Mouse (Mus musculus) cerebellum, adult 2 months (tissue): ENCODE data around the gene Tmem104. TPM values are rescaled to one million over a fixed set of nuclear protein-coding genes. Genes with fewer than 3 reads are reported as not detected.

ENCODE experiments used
- DNase-seq, 2 experiments: peaks; one replicate each; pipeline ENCODE4 v3.0.0; 2021
- H3K27ac ChIP-seq: fragments of 200-500 bp; 2 replicates; pipeline ENCODE4 v1.5.1; 2012; ENCODE audit warnings: low read length, control low read depth, inconsistent platforms; ENCODE audit not compliant: insufficient read depth
- H3K27me3 ChIP-seq: fragments of 200-500 bp; 2 replicates; pipeline ENCODE4 v1.6.1; 2012; ENCODE audit warnings: inconsistent platforms, mild to moderate bottlenecking, low read length, moderate library complexity; ENCODE audit not compliant: control insufficient read depth, insufficient read depth
- H3K4me1 ChIP-seq: fragments of 200-500 bp; 2 replicates; pipeline ENCODE4 v1.6.1; 2011; ENCODE audit warnings: low read length; ENCODE audit not compliant: control insufficient read depth, insufficient read depth
- H3K4me3 ChIP-seq: fragments of 200-500 bp; replicated peaks from 2 replicates; pipeline ENCODE3; 2011; ENCODE audit warnings: mild to moderate bottlenecking, low read depth, low read length, control low read depth; ENCODE audit not compliant: insufficient read depth
- CTCF ChIP-seq: fragments of 200-500 bp; IDR thresholded peaks from 2 replicates; pipeline ENCODE4 v1.5.1; 2011; ENCODE audit warnings: low read depth, mild to moderate bottlenecking, control low read depth, low read length, moderate library complexity, borderline replicate concordance; ENCODE audit not compliant: insufficient read depth
- POLR2A ChIP-seq: fragments of 200-500 bp; IDR thresholded peaks from 2 replicates; pipeline ENCODE4 v1.6.1; 2011; ENCODE audit warnings: low read length, control low read depth, borderline replicate concordance; ENCODE audit not compliant: insufficient read depth
- WGBS: fragments of 180-500 bp; shearing (Covaris S2); methylation state at CpG from one replicate; pipeline ENCODE4 v1.1.7; 2018; 5-methylcytosine and 5-hydroxymethylcytosine counted together
- polyA plus RNA-seq: library from polyadenylated mRNA; depleted of rRNA; stranded (reverse); fragments of >200 nt; gene quantifications from 2 replicates; pipeline ENCODE4 v1.2.3, GENCODE M21; 2012; rRNA removed

Gene Tmem104
- polyA plus RNA-seq, 1 experiment, result 13.3 TPM

GRCm38 (mm10) chr11:115290314-115290713, 103.0 kb downstream of the Tmem104 start:
- no peaks in the 10 kb centered on the region for H3K27me3 ChIP-seq
- WGBS, result 69% methylated on average over 1 of the region's 1 CpGs
- no peak for TF ChIP-seq POLR2A
- no peak for TF ChIP-seq CTCF
- no peak for DNase-seq
- no peak overlapping the region for H3K27ac ChIP-seq
- H3K4me1 ChIP-seq, result peaks cover 22% of the 10 kb centered on the region; the same call in 1 of the 2 replicates
- H3K4me3 ChIP-seq, result no peak overlapping the region

GRCm38 (mm10) chr11:115290919-115291318, 103.6 kb downstream of the Tmem104 start:
- Histone ChIP-seq H3K4me1 (peaks cover 25% of the 10 kb centered on the region; the same call in 1 of the 2 replicates), H3K27me3 (no peaks in the 10 kb centered on the region), H3K4me3 (no peak overlapping the region), H3K27ac (no peak overlapping the region)
- WGBS, result 27% methylated on average over 6 of the region's 6 CpGs
- no peak for TF ChIP-seq CTCF
- TF ChIP-seq POLR2A, result no peak
- DNase-seq, result peak in 1 of 2 experiments; percentile 16

- Histone ChIP-seq H3K4me3 (no peak overlapping the region), H3K4me1 (peaks cover 24% of the 10 kb centered on the region), H3K27ac (no peak overlapping the region), H3K27me3 (no peaks in the 10 kb centered on the region)
- DNase-seq, result no peak
- TF ChIP-seq POLR2A, result no peak
- no peak for TF ChIP-seq CTCF
- WGBS, result 83% methylated on average over 10 of the region's 10 CpGs
Observed at GRCm38 (mm10) chr11:115291503-115291902, 104.2 kb downstream of the Tmem104 start.

- Histone ChIP-seq H3K4me1 (peaks cover 24% of the 10 kb centered on the region), H3K27me3 (no peaks in the 10 kb centered on the region), H3K4me3 (no peak overlapping the region), H3K27ac (no peak overlapping the region)
- DNase-seq, result no peak
- WGBS, result 67% methylated on average over 14 of the region's 14 CpGs
- no peak for TF ChIP-seq CTCF
- TF ChIP-seq POLR2A, result no peak
Observed at GRCm38 (mm10) chr11:115292631-115293375, 105.5 kb downstream of the Tmem104 start.

- peak overlapping the region; percentile 37 for H3K27ac ChIP-seq
- 50% methylated on average over 11 of the region's 11 CpGs for WGBS
- peak in 1 of 2 experiments; percentile 43 for DNase-seq
- no peak for TF ChIP-seq CTCF
- no peak for TF ChIP-seq POLR2A
- peaks cover 15% of the 10 kb centered on the region for H3K4me1 ChIP-seq
- H3K27me3 ChIP-seq, result no peaks in the 10 kb centered on the region
- H3K4me3 ChIP-seq, result peak overlapping the region; percentile 43
Observed at GRCm38 (mm10) chr11:115295939-115296338, 108.7 kb downstream of the Tmem104 start.

Other genes with a start within 250 kb of the Tmem104 start
- gene Cd300c, start 218.3 kb upstream of the Tmem104 start, polyA plus RNA-seq, result 0.18 TPM in 1 of 2 replicates, not detected in the other
- 0.11 and 0.13 TPM in 2 replicates for gene Cd300ld, start 197.6 kb upstream of the Tmem104 start, polyA plus RNA-seq
- gene Cd300c2, start 185.6 kb upstream of the Tmem104 start, polyA plus RNA-seq, result 2.3 and 3.2 TPM in 2 replicates
- not detected in 2 replicates for gene Cd300ld2, start 171.3 kb upstream of the Tmem104 start, polyA plus RNA-seq
- 0.49 and 0.59 TPM in 2 replicates for gene Cd300ld4, start 160.5 kb upstream of the Tmem104 start, polyA plus RNA-seq
- gene Cd300ld5, start 149.7 kb upstream of the Tmem104 start, polyA plus RNA-seq, result 0.44 and 0.84 TPM in 2 replicates
- 1.7 TPM in 2 replicates for gene Cd300ld3, start 139.1 kb upstream of the Tmem104 start, polyA plus RNA-seq
- 0.11 and 0.24 TPM in 2 replicates for gene Cd300e, start 125.3 kb upstream of the Tmem104 start, polyA plus RNA-seq
- gene Rab37, start 96.1 kb upstream of the Tmem104 start, polyA plus RNA-seq, result 40.2 and 44.4 TPM in 2 replicates
- 0.57 and 0.72 TPM in 2 replicates for gene Cd300lf, start 53.5 kb upstream of the Tmem104 start, polyA plus RNA-seq
- 87.2 and 87.9 TPM in 2 replicates for gene Slc9a3r1, start 24.1 kb upstream of the Tmem104 start, polyA plus RNA-seq
- 30.8 and 37.5 TPM in 2 replicates for gene Nat9, start 372 bp downstream of the Tmem104 start, polyA plus RNA-seq
- 249 and 283 TPM in 2 replicates for gene Grin2c, start 79.8 kb downstream of the Tmem104 start, polyA plus RNA-seq
- gene Fdxr, start 89.6 kb downstream of the Tmem104 start, polyA plus RNA-seq, result 53.5 and 56.8 TPM in 2 replicates
- 57.3 and 63.7 TPM in 2 replicates for gene Fads6, start 110.2 kb downstream of the Tmem104 start, polyA plus RNA-seq
- gene Otop2, start 119.7 kb downstream of the Tmem104 start, polyA plus RNA-seq, result 0.65 and 0.97 TPM in 2 replicates
- 1.4 TPM in 2 replicates for gene Ush1g, start 134.6 kb downstream of the Tmem104 start, polyA plus RNA-seq
- 0.11 and 0.13 TPM in 2 replicates for gene Otop3, start 147.2 kb downstream of the Tmem104 start, polyA plus RNA-seq
- gene Hid1, start 180.3 kb downstream of the Tmem104 start, polyA plus RNA-seq, result 105 and 106 TPM in 2 replicates
- gene Cdr2l, start 194.4 kb downstream of the Tmem104 start, polyA plus RNA-seq, result 53.7 and 54.3 TPM in 2 replicates
- gene Mrpl58, start 216.3 kb downstream of the Tmem104 start, polyA plus RNA-seq, result 157 and 164 TPM in 2 replicates
- 899 and 972 TPM in 2 replicates for gene Atp5h, start 232.5 kb downstream of the Tmem104 start, polyA plus RNA-seq
- 93.6 and 98.0 TPM in 2 replicates for gene Kctd2, start 232.6 kb downstream of the Tmem104 start, polyA plus RNA-seq